Mouse (Mus musculus) cerebellum, adult 9-10 months (tissue): Measurements from ENCODE around the gene Olfr101.
A peak's percentile ranks its signal among the peaks of the same experiment; 100 is the strongest.

Source experiments
- DNase-seq: peaks from one replicate; pipeline ENCODE4 v3.0.0; 2022

Olfr101 gene

GRCm38 (mm10) chr17:37304213-37304612 is at the start of gene Olfr101:
TSS of gene Olfr101 (minus strand) at chr17:37304313.
- no peak for DNase-seq

DNA sequence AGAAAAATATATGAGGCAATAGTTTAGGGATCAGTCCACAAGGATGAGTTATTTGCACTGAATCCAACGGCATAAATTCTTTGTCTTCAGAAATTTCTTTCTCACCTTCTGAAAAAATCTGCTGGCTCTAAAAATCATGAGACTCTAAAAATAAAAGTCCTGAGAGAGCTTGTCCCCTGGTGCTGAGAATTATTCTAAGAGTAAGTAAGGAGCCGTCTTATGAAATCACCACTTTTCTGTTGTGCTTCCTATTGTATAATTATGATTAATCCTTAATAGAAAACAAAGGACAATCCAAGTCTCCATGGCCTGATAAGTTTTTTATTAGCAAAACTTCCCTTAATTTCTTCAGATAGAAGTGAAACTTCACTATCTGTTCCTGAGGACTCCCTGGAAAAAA is 35.5 kb upstream of the Olfr101 start, which contains the start of gene Olfr103:
Gene Olfr103 (minus strand): TSS at position 101 of the 400 bp plus-strand sequence.
- DNase-seq, result no peak

- no peak for DNase-seq
These were observed 12.8 kb upstream of the Olfr101 start, which contains the start of gene Olfr102 for GRCm38 (mm10) chr17:37316954-37317353. TSS of gene Olfr102 (minus strand) at chr17:37317054.

- DNase-seq, result no peak
These were observed 6.1 kb upstream of the Olfr101 start for GRCm38 (mm10) chr17:37310146-37310699.

DNA sequence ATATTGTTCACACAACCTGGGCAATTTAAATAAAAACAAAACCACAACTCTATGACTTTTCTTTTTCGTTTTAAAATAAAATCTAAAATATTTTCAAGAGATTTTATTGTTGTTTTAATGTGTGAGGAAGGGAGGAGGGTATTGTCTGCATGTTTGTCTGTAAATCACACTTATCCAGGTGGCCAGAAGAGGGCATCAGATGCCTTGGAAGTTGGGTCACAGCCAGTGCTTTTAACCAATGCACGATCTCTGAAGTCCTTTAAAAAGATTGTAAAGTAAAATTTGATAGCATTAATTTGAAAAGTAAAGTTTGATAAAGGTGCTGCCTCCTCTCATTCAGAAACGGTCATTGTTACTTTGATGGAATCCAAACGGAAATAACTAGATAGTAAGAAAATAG is 4.4 kb upstream of the Olfr101 start:
- DNase-seq, result no peak

DNA sequence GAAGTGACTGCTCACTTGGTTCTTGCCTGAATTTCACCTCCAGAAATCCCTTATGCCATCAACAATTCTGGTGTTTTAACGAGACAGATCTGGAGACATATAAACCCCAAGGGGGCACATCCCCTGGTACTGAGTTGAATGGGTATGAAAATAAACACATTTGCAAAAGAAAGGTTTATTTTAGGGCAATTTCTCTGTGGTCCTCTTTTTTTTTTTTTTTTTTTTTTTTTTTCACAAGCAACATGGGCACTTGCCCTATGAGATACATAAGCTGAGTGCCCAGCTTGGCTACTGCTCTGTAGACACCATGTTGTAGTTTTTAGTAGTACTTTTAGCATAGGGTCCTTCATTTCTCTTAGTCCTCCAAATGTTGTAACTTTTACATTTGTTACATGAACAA is 20.8 kb downstream of the Olfr101 start, which contains the start of gene Olfr99:
Gene Olfr99 (minus strand): TSS at position 101 of the 400 bp plus-strand sequence.
- DNase-seq, result no peak

DNA sequence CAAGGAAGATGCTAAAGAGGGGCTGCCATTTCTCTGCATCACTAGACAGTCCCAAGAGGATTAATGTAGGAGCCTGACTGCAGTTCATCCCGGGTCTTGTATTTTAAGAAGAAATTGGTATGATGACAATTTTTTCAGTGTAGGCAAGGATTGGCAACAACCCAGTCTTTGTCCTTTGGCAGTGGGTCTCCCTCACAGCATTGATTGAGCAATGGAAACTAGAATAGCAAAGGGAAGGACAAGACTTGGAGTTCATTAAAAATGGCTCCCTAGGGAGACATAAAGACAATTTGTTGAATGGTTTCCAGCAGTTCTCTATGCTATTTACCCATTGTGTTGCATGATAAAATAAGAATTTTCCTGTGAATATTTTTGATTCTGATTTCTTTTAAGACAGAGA is 23.8 kb downstream of the Olfr101 start:
- no peak for DNase-seq

GRCm38 (mm10) chr17:37276573-37276972 is 27.5 kb downstream of the Olfr101 start:
- DNase-seq, result no peak

GRCm38 (mm10) chr17:37275626-37276248 is 28.4 kb downstream of the Olfr101 start:
- DNase-seq, result no peak

DNA sequence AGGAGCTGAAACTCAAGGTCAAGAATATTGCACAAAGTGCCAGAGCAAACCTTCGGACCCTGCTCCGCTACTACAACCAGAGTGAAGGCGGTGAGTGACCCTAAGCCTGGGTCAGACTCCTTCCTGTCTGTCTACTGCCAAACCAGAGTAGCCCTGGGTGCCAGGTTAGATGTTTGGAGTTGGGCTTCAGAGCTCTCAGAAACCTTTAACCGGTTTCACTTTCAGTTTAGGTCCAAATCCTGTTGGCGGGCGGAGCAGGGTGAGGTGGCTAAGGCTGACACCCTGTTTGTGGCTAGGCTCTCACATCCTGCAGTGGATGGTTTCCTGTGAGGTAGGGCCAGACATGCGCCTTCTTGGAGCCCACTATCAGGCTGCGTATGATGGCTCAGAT is 33.4 kb downstream of the Olfr101 start:
- no peak for DNase-seq

DNA sequence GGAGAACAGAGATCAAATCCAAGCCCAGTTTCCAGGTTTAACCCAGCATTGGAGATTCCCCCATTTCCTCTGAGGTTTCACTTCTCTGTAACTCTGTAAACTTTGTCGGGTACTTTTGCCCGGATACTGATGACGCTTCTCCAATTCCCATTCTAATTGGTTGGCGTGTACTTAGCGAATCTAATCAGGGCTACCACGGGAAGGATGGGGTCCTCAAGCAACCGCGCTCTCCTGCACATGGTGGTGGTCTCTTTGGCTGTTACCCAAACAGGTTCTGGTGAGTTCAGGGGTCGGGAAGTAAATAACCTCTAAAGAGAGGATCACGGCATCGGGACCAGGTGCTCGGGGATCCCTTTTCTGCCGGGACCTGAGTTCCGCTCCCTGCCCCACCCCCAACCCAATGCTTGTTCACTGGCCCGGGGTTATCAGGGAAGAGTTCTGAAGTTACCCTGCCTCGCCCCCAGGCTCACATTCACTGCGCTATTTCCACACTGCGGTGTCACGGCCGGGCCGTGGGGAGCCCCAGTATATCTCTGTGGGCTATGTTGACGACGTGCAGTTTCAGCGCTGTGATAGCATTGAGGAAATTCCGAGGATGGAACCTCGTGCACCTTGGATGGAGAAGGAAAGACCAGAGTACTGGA is 33.9 kb downstream of the Olfr101 start, which contains the start of gene H2-M3:
Gene H2-M3 (plus strand): TSS at position 163 of the 644 bp plus-strand sequence.
- peak; percentile 70 for DNase-seq

DNA sequence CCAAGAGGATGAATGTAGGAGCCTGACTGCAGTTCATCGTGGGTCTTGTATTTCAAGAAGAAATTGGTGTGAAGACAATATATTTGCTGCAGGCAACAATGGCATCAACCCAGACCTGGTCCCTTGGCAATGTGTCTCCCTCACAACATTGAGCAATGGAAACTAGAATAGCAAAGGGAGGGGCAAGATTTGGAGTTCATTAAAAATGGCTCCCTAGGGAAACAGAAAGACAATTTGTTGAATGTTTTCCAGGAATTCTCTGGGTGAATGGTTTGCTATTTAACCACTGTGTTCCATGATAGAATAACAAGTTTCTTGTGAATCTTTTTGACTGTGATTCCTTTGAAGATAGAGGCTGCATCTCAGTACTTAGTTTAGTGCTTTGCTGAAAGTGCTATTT is 40.5 kb downstream of the Olfr101 start, which contains the start of gene Olfr98:
Gene Olfr98 (minus strand): TSS at position 124 of the 400 bp plus-strand sequence.
- DNase-seq, result no peak

- no peak for DNase-seq
These were observed 53.6 kb downstream of the Olfr101 start for GRCm38 (mm10) chr17:37250544-37250943.

GRCm38 (mm10) chr17:37249460-37249859 is 54.7 kb downstream of the Olfr101 start:
- DNase-seq, result no peak
